Mouse (Mus musculus) bone marrow macrophage, adult 2 months (primary cell): ENCODE data around the gene Smarcad1.

Source experiments
- CTCF ChIP-seq: IDR thresholded peaks from 2 replicates; pipeline ENCODE4 v1.5.1; 2012; ENCODE audit warnings: low read depth, mild to moderate bottlenecking, low read length, moderate library complexity
- POLR2A ChIP-seq: IDR thresholded peaks from 2 replicates; pipeline ENCODE4 v1.6.1; 2012; ENCODE audit warnings: mild to moderate bottlenecking, low read depth, low read length, borderline replicate concordance

DNA sequence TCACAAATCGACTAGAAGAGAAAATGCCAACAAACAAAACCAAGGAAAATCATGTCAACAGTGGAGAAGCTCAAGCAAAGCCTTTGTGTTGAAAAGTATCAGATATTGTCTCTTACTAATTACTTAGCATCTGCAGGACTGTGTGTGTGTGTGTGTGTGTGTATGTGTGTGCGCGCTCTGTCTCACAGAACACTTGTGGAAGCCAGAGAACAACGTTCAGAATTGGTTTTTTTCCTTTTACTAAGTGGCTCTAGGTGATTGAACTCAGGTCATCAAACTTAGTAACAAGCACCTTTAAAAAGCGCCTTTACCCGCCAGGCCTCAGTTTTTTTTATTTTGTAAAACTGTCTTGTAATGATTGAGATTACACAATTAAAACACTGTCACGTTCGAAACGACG is 451 bp upstream of the Smarcad1 start:
- TF ChIP-seq POLR2A = no peak
- no peak for TF ChIP-seq CTCF
